In genomic region chr7:97977463-97977862, GRCm38 (mm10) we compare ENCODE assay signal across 10 mouse cellular contexts. TPM values are rescaled to one million over a fixed set of nuclear protein-coding genes. Genes with fewer than 3 reads are reported as not detected.
DNase-seq lines count a peak whose midpoint lies in the region; ATAC-seq and TF ChIP-seq lines count a peak whose summit lies in the region.
"Had no signal": no experiment of that assay in that cellular context is flagged by ENCODE, and none has a peak within 500 bp of the region (broad histone marks: within the 10 kb centered on the region; RNA-seq: fewer than 3 reads in every experiment).

No protein-coding gene starts in this region.

- H3K36me3 ChIP-seq in heart, adult 2 months (ENCODE audit: control insufficient read depth, insufficient read depth, low read length): no peaks in the 10 kb centered on the region
- H3K36me3 ChIP-seq in heart, embryonic 10.5 days: no peaks in the 10 kb centered on the region
- H3K36me3 ChIP-seq in hindbrain, embryonic 15.5 days: no peaks in the 10 kb centered on the region
- H3K36me3 ChIP-seq: G1E had no signal

- TF ChIP-seq EP300 in heart, adult 2 months (IDR thresholded peaks at IDR 0.05; ENCODE audit: insufficient read depth, low read depth, low read length): peak; percentile 73

- H3K79me2 ChIP-seq in heart, adult 2 months (replicated peaks; ENCODE audit: control insufficient read depth, insufficient read depth, low read length): no peaks in the 10 kb centered on the region

- DNase-seq in heart, adult 2 months: peak; percentile 28 to 50
- no peak for DNase-seq in heart, embryonic 10.5 days (ENCODE audit: low spot score)
- DNase-seq in fibroblast of lung, adult 2 months (ENCODE audit: low read depth): peak; percentile 42
- peak; percentile 23 to 55 for DNase-seq in layer of hippocampus, postnatal 25 days (ENCODE audit: extremely low spot score in 1 of 2, low spot score in 1 of 2)
- DNase-seq in right cerebral cortex, postnatal 36 days (ENCODE audit: low spot score in 2 of 2): peak; percentile 30 to 45

- H3K4me1 ChIP-seq in heart, adult 2 months (ENCODE audit: control insufficient read depth, insufficient read depth, low read length): no peaks in the 10 kb centered on the region
- H3K4me1 ChIP-seq in heart, embryonic 10.5 days: no peaks in the 10 kb centered on the region
- no peaks in the 10 kb centered on the region for H3K4me1 ChIP-seq in bone marrow, adult 2 months (ENCODE audit: control insufficient read depth, insufficient read depth, low read length)
- H3K4me1 ChIP-seq in hindbrain, embryonic 15.5 days (replicated peaks): no peaks in the 10 kb centered on the region

- WGBS in heart, adult 2 months: 15% methylated on average over 1 of the region's 1 CpGs
- 11% methylated on average over 1 of the region's 1 CpGs for WGBS in heart, embryonic 10.5 days
- 39% methylated on average over 1 of the region's 1 CpGs for WGBS in bone marrow, adult 2 months
- 11% methylated on average over 1 of the region's 1 CpGs for WGBS in hindbrain, embryonic 15.5 days

- H3K4me3 ChIP-seq in heart, adult 2 months: no peak overlapping the region
- no peak overlapping the region for H3K4me3 ChIP-seq in heart, embryonic 10.5 days
- no peak overlapping the region for H3K4me3 ChIP-seq in bone marrow, adult 2 months (replicated peaks; ENCODE audit: control insufficient read depth, low read depth, low read length)
- H3K4me3 ChIP-seq in hindbrain, embryonic 15.5 days: no peak overlapping the region
- H3K4me3 ChIP-seq: myocyte had no signal

- H3K9ac ChIP-seq in heart, adult 2 months (ENCODE audit: low read depth, low read length): no peak overlapping the region
- no peak overlapping the region for H3K9ac ChIP-seq in hindbrain, embryonic 15.5 days

- no peak overlapping the region for H3K27ac ChIP-seq in heart, adult 2 months
- H3K27ac ChIP-seq in heart, embryonic 10.5 days: no peak overlapping the region
- H3K27ac ChIP-seq in bone marrow, adult 2 months (ENCODE audit: control insufficient read depth, insufficient read depth, low read depth, low read length, poor library complexity): no peak overlapping the region
- H3K27ac ChIP-seq in hindbrain, embryonic 15.5 days (replicated peaks): no peak overlapping the region

- H3K27me3 ChIP-seq in heart, adult 2 months (ENCODE audit: control insufficient read depth, insufficient read depth, low read length): no peaks in the 10 kb centered on the region
- no peaks in the 10 kb centered on the region for H3K27me3 ChIP-seq in heart, embryonic 10.5 days (ENCODE audit: insufficient read depth, poor library complexity, severe bottlenecking)
- H3K27me3 ChIP-seq in hindbrain, embryonic 15.5 days: no peaks in the 10 kb centered on the region

- intact Hi-C loops in heart, adult 2 months (cut with DNase I): loop anchor here (1.0 kb wide), 1 partner anchor 232 kb away; no protein-coding TSS in a partner anchor

- TF ChIP-seq POLR2A in heart, adult 2 months (IDR thresholded peaks at IDR 0.05; ENCODE audit: insufficient read depth, low read depth, low read length): no peak
- no peak for TF ChIP-seq POLR2A in bone marrow, adult 2 months (IDR thresholded peaks at IDR 0.05; ENCODE audit: borderline replicate concordance, control insufficient read depth, low read depth, low read length)

- no peak overlapping the region for H3K4me2 ChIP-seq in hindbrain, embryonic 15.5 days

- peak; percentile 93 for TF ChIP-seq CTCF in heart, adult 2 months (IDR thresholded peaks at IDR 0.05)
- peak; percentile 71 for TF ChIP-seq CTCF in bone marrow, adult 2 months (IDR thresholded peaks at IDR 0.05; ENCODE audit: control insufficient read depth, insufficient read depth, low read length)

- H3K9me3 ChIP-seq in heart, embryonic 10.5 days: no peaks in the 10 kb centered on the region
- H3K9me3 ChIP-seq in hindbrain, embryonic 15.5 days: no peaks in the 10 kb centered on the region
- H3K9me3 ChIP-seq: G1E had no signal

- peak; percentile 81 for ATAC-seq in hindbrain, embryonic 15.5 days (ENCODE audit: low FRiP score, low read depth)
- peak; percentile 67 for ATAC-seq in megakaryocyte, adult 5-6 weeks (ENCODE audit: poor library complexity, severe bottlenecking)

RNA-seq across cellular contexts. Expression of gene Gdpd4, which starts 57.7 kb away (rescaled TPM):
- not detected for total RNA-seq in heart, adult 2 months (2021)
- not detected in 2 replicates for polyA plus RNA-seq in heart, adult 2 months (2012; rRNA removed)
- 0.06 TPM in 1 of 2 replicates, not detected in the other for polyA plus RNA-seq in heart, embryonic 10.5 days (2016; fragmentation: Nextera tagmentation; extraction: Ambion mirVana)
- not detected in 2 replicates for polyA plus RNA-seq in bone marrow, adult 2 months (2011; ENCODE audit: insufficient read depth, insufficient read length, low replicate concordance, missing spikeins)
- not detected in 2 replicates for polyA plus RNA-seq in hindbrain, embryonic 15.5 days (2015; fragmentation: Nextera tagmentation; extraction: Ambion mirVana)
- not detected for total RNA-seq in layer of hippocampus, postnatal 25 days (2021)
- total RNA-seq in megakaryocyte, adult 5-6 weeks (2015): not detected in 2 replicates
- total RNA-seq in megakaryocyte, adult 5-6 weeks (2017): not detected in 2 replicates
- polyA plus RNA-seq: G1E, myocyte had no signal
